Mouse (Mus musculus): ENCODE measurements at regions not wholly inside any gene's neighbourhood (a gene's known extent, or its start where the extent isn't known, plus 50 kb on each side); places are given as distances from the start of the nearest gene placed in this dataset.
A peak's percentile ranks its signal among the peaks of the same experiment; 100 is the strongest.
"Not testable (repeated sequence)": the region's sequence is repeated elsewhere in the genome, so short reads cannot be mapped to it uniquely, and the experiment has no call there.

DNA sequence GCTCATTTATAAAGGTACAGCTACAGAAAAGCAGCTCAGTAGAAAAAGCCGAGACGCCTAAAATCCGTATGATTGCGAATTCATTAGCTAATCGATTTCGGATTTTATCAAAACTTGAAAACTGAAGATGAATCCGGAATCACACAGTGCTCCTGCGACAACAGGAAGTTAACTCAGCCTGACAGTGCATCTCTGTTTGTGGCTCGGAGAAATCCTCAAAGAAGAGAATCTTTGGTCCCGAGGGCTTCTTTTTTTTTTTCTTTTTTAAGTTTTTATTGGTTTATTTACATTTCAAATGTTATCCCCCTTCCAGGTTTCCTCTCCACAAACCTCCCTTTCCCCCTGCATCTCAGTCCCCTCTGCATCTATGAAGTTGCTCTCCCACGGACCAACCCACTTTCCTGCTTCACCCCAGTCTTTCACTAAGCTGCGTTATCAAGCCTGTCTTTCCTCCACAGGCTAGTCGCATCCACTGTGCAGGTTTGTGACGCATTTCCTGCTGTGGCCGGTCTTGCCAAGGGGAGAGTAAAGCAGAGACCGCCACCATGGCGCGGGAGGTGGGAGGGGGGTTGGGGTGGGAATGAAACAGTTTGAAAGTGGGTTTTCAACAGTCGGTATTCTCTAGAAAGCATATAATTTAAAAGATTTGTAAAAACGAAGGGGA lies 593.4 kb upstream of the Snrpn start:
- not testable (repeated sequence) for DNase-seq

DNA sequence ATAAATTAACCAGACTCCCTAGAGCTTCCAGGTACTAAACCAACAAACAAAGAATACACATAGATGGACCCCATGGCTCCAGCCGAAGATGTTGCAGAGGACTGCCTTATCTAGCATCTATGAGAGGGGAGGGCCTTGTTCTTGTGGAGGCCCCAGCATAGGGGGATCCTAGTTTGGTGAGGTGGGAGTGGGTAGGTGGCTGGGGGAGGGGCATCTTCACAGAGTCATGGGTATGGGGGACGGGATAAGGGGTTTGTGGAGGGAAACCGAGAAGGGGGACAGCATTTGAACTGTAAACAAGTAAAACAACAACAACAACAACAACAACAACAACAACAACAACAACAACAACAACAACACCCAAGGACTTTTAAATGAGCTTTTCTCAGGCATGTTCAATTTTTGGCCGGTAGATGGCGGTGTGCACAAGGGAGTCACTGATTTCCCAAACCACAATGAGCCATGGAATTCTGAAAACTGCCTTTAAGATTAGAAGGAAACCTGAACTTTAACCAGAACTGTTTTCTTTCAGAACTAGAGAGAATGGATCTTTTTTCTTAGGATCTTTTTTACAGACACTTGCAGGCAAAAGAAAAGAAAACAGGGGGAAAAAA lies 588.2 kb upstream of the Snrpn start:
- peak; percentile 6 for DNase-seq
